Mouse (Mus musculus) hindbrain, postnatal 0 days (tissue): ENCODE data around the gene Gsto2. TPM values are rescaled to one million over a fixed set of nuclear protein-coding genes. Genes with fewer than 3 reads are reported as not detected.
A peak's percentile ranks its signal among the peaks of the same experiment; 100 is the strongest.

Experiments
- ATAC-seq: fragments of 200-750 bp; cut with Nextera tagmentation; 2 replicates; pipeline ENCODE4 v1.8.0; 2017; ENCODE audit warnings: mild to moderate bottlenecking, moderate TSS enrichment, moderate library complexity
- DNase-seq: peaks from one replicate; pipeline ENCODE4 v3.0.0-alpha.2; 2015; ENCODE audit warnings: low spot score
- H3K27ac ChIP-seq: fragments of 300-500 bp; sonication (generic); 2 replicates; pipeline ENCODE4 v1.5.1; 2014; ENCODE audit warnings: mild to moderate bottlenecking
- H3K27me3 ChIP-seq: fragments of 300-500 bp; sonication (generic); 2 replicates; pipeline ENCODE4 v1.6.1; 2014; ENCODE audit warnings: low read length, mixed read lengths; ENCODE audit not compliant: insufficient read depth
- H3K36me3 ChIP-seq: fragments of 300-500 bp; sonication (generic); 2 replicates; pipeline ENCODE4 v1.6.1; 2014; ENCODE audit warnings: low read length, mixed read lengths; ENCODE audit not compliant: insufficient read depth
- H3K4me1 ChIP-seq: fragments of 300-500 bp; sonication (generic); 2 replicates; pipeline ENCODE4 v1.6.1; 2014; ENCODE audit warnings: antibody characterized with exemption, low read length, mixed read lengths; ENCODE audit not compliant: insufficient read depth
- H3K4me2 ChIP-seq: fragments of 300-500 bp; sonication (generic); 2 replicates; pipeline ENCODE4 v1.6.1; 2014; ENCODE audit warnings: low read depth, mild to moderate bottlenecking, low read length, moderate library complexity, mixed read lengths
- H3K4me3 ChIP-seq: fragments of 300-500 bp; sonication (generic); 2 replicates; pipeline ENCODE4 v1.5.1; 2014; ENCODE audit warnings: low read length
- H3K9ac ChIP-seq: fragments of 300-500 bp; sonication (generic); replicated peaks from 2 replicates; pipeline ENCODE4 v1.6.1; 2014; ENCODE audit warnings: mild to moderate bottlenecking, low read length, moderate library complexity, mixed read lengths
- H3K9me3 ChIP-seq: fragments of 300-500 bp; sonication (generic); 2 replicates; pipeline ENCODE4 v1.6.1; 2016; ENCODE audit warnings: low read length, mixed read lengths
- CTCF ChIP-seq: IDR thresholded peaks from 2 replicates; pipeline ENCODE4 v1.5.1; 2016; ENCODE audit warnings: antibody characterized with exemption, control low read depth, low read depth
- WGBS: fragments of 180-500 bp; shearing (Covaris S2); extraction: QIAGEN DNeasy Blood & Tissue Kit; methylation state at CpG from one replicate; pipeline ENCODE4 v1.1.7; 2014; 5-methylcytosine and 5-hydroxymethylcytosine counted together
- polyA plus RNA-seq: library from polyadenylated mRNA; unstranded; fragments of >200 nt; fragmentation: Nextera tagmentation; extraction: Ambion mirVana; gene quantifications from 2 replicates; pipeline ENCODE4 v1.2.1, GENCODE M21; 2015
- total RNA-seq: library from RNA; depleted of rRNA; stranded (reverse); fragments of >200 nt; gene quantifications from 2 replicates; pipeline ENCODE4 v1.2.3, GENCODE M21; 2014

Gsto2 gene
- total and polyA plus RNA-seq, 2 experiments from 2014 or later = 0.26 to 0.89 TPM

DNA sequence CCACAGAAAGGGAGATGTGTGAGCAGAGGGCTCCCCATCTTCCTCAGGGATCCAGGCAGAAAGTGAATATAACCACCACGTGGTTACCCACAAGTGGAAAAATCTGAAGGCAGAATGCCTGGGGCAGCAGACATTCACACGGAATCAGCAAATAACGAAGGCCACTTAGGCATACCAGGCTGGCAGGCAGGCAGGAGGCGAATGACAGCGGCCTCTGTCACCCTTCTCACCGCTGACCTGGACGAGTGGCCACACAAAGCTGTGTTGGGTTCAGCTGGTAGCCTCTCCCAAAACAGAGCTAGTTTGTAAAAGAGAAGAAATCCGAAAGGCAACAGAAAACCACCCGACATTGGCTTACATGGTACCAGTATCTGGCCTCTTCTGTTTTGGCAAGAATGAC is 52.7 kb downstream of the Gsto2 start:
- Histone ChIP-seq H3K36me3 (no peaks in the 10 kb centered on the region), H3K4me3 (peak overlapping the region; percentile 83), H3K27me3 (no peaks in the 10 kb centered on the region), H3K9me3 (no peaks in the 10 kb centered on the region), H3K4me2 (peak overlapping the region; percentile 97), H3K9ac (no peak overlapping the region), H3K27ac (no peak overlapping the region), H3K4me1 (no peaks in the 10 kb centered on the region)
- DNase-seq (no peak), ATAC-seq (0 out of 2 replicates have a peak, but pooled peaks have one; percentile 2)
- no peak for TF ChIP-seq CTCF
- 18% methylated on average over 9 of the region's 9 CpGs for WGBS

DNA sequence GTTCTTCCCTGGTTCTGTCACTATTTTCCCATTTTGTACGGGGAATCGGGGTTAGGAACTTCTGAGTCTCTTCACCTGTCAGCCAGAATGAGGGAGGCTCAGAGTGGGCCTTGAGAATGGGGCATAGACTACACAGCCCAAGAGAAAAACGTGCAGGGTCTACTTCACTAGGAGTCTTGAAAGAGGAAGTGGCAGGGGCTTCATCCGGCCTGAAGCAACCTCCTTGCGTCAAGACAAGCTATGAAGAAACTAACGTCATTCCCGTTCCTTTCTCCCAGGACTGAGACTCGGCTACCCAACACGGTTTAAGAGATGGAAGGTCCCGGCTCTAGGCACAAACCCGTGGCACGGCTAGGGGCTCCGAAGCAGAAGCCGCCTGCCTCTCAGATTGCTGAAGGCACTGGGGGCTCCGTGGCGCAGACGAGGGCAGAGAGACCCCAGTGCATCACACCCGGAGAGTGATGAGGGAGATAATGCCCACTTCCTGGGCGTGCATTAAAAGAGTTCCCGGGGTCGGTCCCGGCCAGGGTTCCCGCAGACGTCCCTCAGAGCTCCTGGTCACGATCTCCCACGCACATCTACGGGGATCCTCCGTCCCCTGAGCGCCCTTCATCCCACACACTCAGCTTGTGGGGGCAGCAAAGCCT is 53.2 kb downstream of the Gsto2 start:
- TF ChIP-seq CTCF = no peak
- ATAC-seq = peak; percentile 54
- WGBS = 1% methylated on average over 29 of the region's 29 CpGs
- H3K9me3 ChIP-seq = no peaks in the 10 kb centered on the region
- H3K4me3 ChIP-seq = peak overlapping the region; percentile 83
- peak overlapping the region; percentile 97 for H3K4me2 ChIP-seq
- peak overlapping the region; percentile 70 for H3K9ac ChIP-seq
- no peaks in the 10 kb centered on the region for H3K36me3 ChIP-seq
- no peaks in the 10 kb centered on the region for H3K4me1 ChIP-seq
- DNase-seq = peak; percentile 25
- no peaks in the 10 kb centered on the region for H3K27me3 ChIP-seq
- peak overlapping the region; percentile 81 for H3K27ac ChIP-seq

DNA sequence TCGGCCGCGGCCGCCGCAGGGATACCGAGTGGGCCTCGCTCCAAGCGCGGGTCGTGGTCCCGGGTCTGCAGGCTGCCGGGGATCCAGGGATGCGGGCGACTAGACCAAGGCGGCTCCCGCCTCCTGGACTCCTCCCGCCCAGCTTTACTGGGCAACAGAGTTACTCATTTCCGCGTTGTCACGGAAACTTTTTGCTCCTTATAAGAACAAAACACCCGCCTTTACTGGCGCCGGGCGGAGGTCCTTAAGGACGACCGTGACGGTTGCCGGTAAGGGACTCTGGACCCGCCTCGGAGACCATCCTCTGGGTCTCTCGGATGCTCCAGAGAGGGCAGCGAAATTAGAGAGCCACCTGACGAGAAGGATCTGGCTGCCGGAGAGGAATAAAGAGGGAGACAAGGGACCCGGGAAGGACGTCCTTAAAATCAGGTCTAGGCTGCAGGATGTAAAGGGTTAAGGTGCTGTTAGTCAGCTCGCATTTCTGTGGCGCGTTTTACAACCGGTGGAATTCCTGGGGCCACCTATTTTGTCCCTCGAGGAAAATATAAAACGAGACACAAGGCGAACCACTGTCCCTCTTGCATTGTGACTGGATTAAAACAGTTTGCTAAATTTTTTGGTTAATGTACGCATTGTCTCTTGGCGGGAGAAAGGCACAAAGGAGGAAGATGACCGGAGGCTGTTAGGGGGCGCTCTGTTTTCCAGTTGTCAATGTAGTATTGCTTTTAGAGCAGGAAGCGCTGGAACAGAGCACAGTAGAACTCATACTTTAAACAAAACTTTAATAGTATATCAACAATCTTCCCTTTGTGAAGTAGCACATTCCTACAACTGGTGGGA is 54.0 kb downstream of the Gsto2 start, which contains the start of the genes Cfap43 and Itprip:
Gene Cfap43, minus strand, starts transcription at position 162 of the 840 bp plus-strand sequence.
Gene Itprip, minus strand, starts transcription at position 174 of the 840 bp plus-strand sequence.
- DNase-seq (peak; percentile 87), ATAC-seq (peak; percentile 84)
- H3K4me1 ChIP-seq = no peaks in the 10 kb centered on the region
- peak; percentile 69 for TF ChIP-seq CTCF
- peak within 1 kb of the TSS; percentile 81 for H3K27ac ChIP-seq
- WGBS = under 1% methylated on average over 48 of the region's 48 CpGs
- H3K9me3 ChIP-seq = no peaks in the 10 kb centered on the region
- H3K4me3 ChIP-seq = peak within 1 kb of the TSS; percentile 83
- H3K9ac ChIP-seq = peak within 1 kb of the TSS; percentile 70
- no peaks in the 10 kb centered on the region for H3K36me3 ChIP-seq
- H3K4me2 ChIP-seq = peak within 1 kb of the TSS; percentile 97
- H3K27me3 ChIP-seq = no peaks in the 10 kb centered on the region

DNA sequence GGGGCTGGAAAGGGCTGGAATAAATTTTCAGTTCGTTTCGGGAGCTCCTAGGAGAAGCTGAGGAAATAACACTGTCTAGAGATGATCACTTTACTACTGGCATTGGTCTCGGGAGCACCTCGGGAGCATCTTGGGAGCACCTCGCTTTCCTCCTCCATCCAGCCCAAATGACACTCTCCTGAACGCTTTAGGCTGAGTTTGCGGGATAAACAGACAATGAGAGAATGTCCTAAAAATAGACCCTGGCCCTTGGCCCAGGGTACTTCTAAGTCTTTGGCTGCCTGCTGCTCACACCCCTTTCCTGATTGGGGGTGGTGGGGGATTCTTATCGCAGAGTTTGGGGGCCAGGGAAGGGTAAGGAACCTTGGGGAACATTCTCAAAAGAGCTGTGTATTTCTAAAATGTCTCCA is 54.6 kb downstream of the Gsto2 start:
- Histone ChIP-seq H3K27ac (peak overlapping the region; percentile 81; the same call in 1 of the 2 replicates), H3K36me3 (no peaks in the 10 kb centered on the region), H3K27me3 (no peaks in the 10 kb centered on the region), H3K9ac (peak overlapping the region; percentile 70; the same call in 1 of the 2 replicates), H3K4me2 (peak overlapping the region; percentile 97), H3K9me3 (no peaks in the 10 kb centered on the region), H3K4me1 (no peaks in the 10 kb centered on the region), H3K4me3 (peak overlapping the region; percentile 83)
- ATAC-seq = 0 out of 2 replicates have a peak, but pooled peaks have one; percentile 3
- TF ChIP-seq CTCF = no peak
- no peak for DNase-seq
- 5% methylated on average over 8 of the region's 8 CpGs for WGBS

DNA sequence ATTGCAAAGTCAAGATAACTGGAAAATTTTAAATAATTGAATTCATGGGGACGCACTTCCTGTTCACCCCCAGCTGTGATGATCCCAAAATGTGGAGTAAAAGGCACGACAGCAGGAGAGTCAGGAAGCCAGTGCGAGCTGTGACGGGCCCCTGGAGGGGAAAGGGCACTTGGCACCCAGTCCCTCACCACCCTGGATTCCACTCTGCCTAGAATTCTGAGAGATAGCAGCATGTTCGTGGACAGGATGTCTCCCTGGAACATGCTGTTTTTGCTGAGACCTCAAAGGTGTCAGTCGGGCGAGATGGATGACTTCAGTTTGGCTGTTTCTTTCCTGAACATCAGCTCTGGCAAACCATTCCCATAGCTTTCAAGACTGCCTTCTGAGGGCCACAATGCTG is 60.5 kb downstream of the Gsto2 start:
- H3K27ac ChIP-seq = no peak overlapping the region
- 79% methylated on average over 7 of the region's 7 CpGs for WGBS

DNA sequence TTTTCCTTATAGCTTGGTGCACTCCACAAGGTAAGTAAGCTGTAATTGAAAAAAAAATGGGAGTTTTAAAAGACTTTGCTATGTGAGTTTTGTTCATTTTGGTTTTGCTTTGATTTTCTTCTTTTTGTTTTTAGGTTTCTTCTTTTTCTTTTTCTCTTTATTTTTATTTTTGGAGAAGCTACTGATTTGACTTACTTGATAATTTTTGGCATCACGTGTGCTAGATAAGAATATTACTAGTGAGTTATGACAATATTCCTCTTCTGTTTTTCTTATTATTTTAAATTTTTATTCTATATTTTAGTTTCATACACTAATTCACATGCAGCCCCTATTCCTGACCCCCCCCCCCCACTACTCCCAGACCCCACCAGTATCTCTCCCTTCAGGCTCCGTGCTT is 61.7 kb downstream of the Gsto2 start:
- H3K27ac ChIP-seq = no peak overlapping the region
- 94% methylated on average over 2 of the region's 2 CpGs for WGBS
- DNase-seq (no peak), ATAC-seq (no peak)
- TF ChIP-seq CTCF = no peak
- no peaks in the 10 kb centered on the region for H3K4me1 ChIP-seq
- H3K27me3 ChIP-seq = no peaks in the 10 kb centered on the region
- H3K4me2 ChIP-seq = no peak overlapping the region
- no peaks in the 10 kb centered on the region for H3K36me3 ChIP-seq
- H3K9ac ChIP-seq = no peak overlapping the region
- H3K9me3 ChIP-seq = no peaks in the 10 kb centered on the region
- H3K4me3 ChIP-seq = no peak overlapping the region

More for the DNA sequence above, 60.5 kb downstream of the Gsto2 start:
- H3K9ac ChIP-seq = no peak overlapping the region
- no peak overlapping the region for H3K4me2 ChIP-seq
- DNase-seq (no peak), ATAC-seq (no peak)
- H3K9me3 ChIP-seq = no peaks in the 10 kb centered on the region
- H3K27me3 ChIP-seq = no peaks in the 10 kb centered on the region
- H3K4me1 ChIP-seq = no peaks in the 10 kb centered on the region
- no peak for TF ChIP-seq CTCF
- H3K36me3 ChIP-seq = no peaks in the 10 kb centered on the region
- H3K4me3 ChIP-seq = no peak overlapping the region
